Mouse (Mus musculus) CD4-positive, CD25-positive, alpha-beta regulatory T cell, adult 2 months (primary cell): ENCODE results near the gene Arhgap44.

Experiments used
- DNase-seq: peaks from one replicate; pipeline ENCODE4 v3.0.0-alpha.2; 2012; ENCODE audit warnings: low read depth, low spot score

Gene Arhgap44

DNA sequence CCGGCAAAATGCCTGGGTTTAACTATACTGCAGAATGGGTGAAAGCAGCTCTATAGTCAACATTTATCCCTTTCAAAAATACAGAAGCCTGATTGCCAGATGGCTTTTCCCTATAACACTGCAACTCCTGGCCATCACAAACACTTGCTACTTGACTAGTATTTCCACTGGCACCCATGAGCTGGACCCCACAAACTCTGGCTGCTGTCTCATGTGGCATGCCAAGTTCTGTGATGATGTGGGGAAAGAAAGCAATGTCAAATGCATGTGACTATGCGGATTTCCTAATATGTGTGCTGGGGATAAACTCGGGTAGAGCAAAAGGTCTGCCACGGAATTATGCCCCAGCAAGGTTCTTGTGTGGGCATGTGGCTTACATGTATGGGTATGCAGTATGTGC is 156.7 kb downstream of the Arhgap44 start:
- DNase-seq: no peak

- DNase-seq: no peak
Observed at GRCm38 (mm10) chr11:65004836-65005235, 157.9 kb downstream of the Arhgap44 start.

DNA sequence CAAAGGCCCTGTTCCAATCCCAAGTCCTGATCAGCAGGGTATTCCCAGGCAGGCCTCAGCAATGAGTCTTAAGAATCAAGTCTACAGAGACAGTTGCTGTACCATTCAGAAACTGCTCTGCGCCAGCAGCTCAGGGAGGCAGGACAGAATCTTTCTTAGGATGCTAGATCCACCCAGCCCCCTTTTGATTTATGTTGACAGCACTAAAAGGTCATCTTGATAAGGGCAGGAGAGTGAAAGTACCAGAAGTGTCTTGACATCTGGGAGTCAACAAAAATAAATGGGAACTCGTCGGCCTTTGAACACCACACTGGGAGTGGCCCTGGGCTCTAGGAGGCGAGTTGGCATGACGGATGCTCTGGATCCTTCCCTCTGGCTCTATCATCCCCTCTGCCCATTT is 159.2 kb downstream of the Arhgap44 start:
- no peak for DNase-seq

DNA sequence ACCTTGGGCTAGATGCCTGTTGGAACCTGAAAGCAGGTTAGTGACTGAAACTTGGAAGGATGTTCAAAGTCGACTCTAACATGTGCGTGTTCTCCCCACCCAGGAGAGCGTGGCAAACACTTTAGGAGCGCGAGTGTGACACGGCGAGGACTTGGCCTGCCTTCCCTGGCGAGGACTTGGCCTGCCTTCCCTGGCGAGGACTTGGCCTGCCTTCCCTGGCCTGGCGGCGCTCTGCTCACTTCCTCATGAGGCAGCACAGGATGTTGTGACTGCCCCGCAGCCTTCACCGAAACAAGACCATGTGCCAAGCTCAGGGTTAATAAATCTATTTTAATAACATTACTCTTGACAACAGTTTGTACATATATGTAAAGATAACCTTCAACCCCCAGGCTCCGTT is 161.0 kb downstream of the Arhgap44 start:
- DNase-seq: no peak

DNA sequence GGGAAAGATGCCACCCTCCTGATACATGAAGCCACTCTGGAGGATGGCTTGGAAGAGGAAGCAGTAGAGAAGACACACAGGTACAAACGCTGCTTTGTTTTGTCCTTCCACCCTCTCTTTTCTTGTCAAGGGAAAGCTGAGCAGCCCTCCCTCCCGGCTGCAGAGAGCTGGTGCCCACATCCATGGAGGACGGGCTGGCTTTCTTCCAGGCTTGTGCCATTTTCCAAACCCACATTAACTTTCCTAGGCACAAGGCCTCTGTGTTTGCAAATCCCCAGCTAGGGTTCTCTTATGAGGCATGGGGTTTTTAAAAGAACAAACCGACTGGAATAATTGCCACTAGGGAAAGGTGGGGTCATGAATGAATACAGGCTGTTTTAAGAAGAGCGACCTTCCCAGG is 163.1 kb downstream of the Arhgap44 start:
- DNase-seq: no peak

- no peak for DNase-seq
Observed at GRCm38 (mm10) chr11:64998439-64998838, 164.3 kb downstream of the Arhgap44 start.

DNA sequence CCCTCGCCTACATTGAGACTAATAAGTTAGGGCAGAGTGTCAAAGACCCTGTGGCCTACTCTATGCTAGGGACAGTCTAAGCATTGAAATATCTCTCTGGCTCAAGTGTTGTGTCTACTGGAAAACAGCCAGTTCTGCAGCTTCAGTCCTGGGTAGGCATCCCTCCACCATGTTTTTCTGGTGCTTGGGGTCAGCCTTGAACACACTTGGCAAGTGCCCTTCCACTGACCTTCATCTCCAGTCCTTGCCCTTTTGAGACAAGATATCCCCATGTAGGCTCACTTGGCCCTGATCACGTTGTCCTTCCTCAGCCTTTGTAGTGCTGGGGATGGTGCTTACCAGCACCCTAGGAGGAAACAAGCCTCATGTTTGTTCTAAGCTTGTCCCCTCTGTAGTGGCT is 174.2 kb downstream of the Arhgap44 start:
- DNase-seq: no peak

- no peak for DNase-seq
Observed at GRCm38 (mm10) chr11:64979489-64979845, 183.3 kb downstream of the Arhgap44 start.

- peak; percentile 98 for DNase-seq
Observed at GRCm38 (mm10) chr11:64978720-64979488, 183.9 kb downstream of the Arhgap44 start, which contains the start of gene Elac2. Gene Elac2 (plus strand): TSS chr11:64979038.

GRCm38 (mm10) chr11:64972418-64972817 is 190.3 kb downstream of the Arhgap44 start:
- no peak for DNase-seq

GRCm38 (mm10) chr11:64971471-64971988 is 191.2 kb downstream of the Arhgap44 start:
- DNase-seq: no peak

GRCm38 (mm10) chr11:64968939-64969342 is 193.8 kb downstream of the Arhgap44 start:
- DNase-seq: no peak

DNA sequence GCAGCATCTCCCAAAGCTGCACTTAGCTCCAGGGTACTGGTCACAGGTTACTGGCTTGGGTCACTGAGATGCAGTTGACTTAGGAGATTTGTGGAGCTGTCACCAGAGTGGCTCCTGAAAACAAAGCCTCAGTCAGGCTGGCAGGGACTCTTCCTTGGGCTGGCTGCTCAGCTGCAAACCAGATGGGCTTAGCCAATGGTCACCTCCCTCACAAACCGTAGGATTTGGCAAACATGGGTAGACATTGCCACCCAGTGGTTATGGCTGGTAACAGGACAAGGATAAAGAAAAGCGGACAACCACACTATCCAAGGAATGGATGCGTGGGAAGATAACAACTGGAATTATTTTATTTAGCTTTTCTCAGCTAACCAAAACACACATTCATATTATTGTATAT is 194.3 kb downstream of the Arhgap44 start:
- peak; percentile 25 for DNase-seq

GRCm38 (mm10) chr11:64962629-64963028 is 200.1 kb downstream of the Arhgap44 start:
- no peak for DNase-seq

DNA sequence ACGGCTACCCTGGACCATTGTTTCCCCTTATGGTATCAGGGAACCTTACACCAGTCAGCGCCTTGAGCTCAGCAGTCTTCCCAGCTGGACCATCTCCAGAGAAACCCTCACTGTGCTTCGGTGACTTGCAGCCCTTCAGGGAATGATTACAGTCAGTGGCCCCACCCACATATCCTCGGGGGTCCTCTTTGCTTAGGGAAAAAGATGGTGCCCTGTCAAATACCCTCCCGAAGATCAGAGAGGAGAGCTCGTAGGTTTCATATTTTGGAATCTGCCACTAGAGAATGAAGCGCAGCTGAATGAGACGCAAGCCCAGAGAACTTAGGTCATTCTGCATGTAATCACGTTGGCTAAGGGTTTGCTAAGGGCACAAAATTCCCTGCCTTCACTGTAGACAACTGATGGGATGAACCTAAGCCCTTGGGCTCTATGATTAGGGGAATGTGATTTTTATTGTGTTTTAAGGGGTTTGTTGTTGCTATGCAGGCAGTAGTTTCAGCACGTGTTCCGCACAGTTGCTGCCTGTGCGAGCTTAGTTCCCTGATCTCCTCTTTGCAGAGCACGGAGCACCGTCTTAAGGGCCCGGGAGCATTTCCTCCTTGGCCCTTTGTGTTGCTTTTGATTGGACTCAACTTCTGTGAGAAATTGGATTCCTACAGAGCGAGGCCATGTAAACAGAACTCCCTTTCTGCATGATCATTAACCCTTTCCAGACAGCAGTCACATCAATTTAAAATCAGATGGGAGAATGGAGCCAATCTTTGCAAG is 205.6 kb downstream of the Arhgap44 start:
- no peak for DNase-seq
